Mouse (Mus musculus): ENCODE data around the gene Erbb4.

- no peak for TF ChIP-seq E2F4 (IDR thresholded peaks at IDR 0.05; ENCODE audit: insufficient read depth)
- no peak for TF ChIP-seq POLR2A (IDR thresholded peaks at IDR 0.05; ENCODE audit: insufficient read length, low read depth)
- TF ChIP-seq USF1 (IDR thresholded peaks at IDR 0.05; ENCODE audit: low read depth): peak; percentile 10
- TF ChIP-seq TCF3 (IDR thresholded peaks at IDR 0.05; ENCODE audit: insufficient read length, low read depth): no peak
- no peak for TF ChIP-seq SRF (IDR thresholded peaks at IDR 0.05; ENCODE audit: control insufficient read depth, insufficient read length, low read depth)
- TF ChIP-seq POLR2AphosphoS2 (IDR thresholded peaks at IDR 0.05; ENCODE audit: insufficient read length, low read depth): no peak
- no peak for TF ChIP-seq TCF12 (IDR thresholded peaks at IDR 0.05; ENCODE audit: insufficient read depth, poor library complexity, severe bottlenecking)
Observed at GRCm38 (mm10) chr1:68503873-68504272, 604.0 kb downstream of the Erbb4 start.
